Mouse (Mus musculus) ovary, adult 18-20 months (tissue): ENCODE data around the gene Ccdc189.
A peak's percentile ranks its signal among the peaks of the same experiment; 100 is the strongest.

ENCODE experiments used
- DNase-seq: peaks from one replicate; pipeline ENCODE4 v3.0.0; 2022; ENCODE audit warnings: low spot score, mixed read lengths

The Ccdc189 gene

DNA sequence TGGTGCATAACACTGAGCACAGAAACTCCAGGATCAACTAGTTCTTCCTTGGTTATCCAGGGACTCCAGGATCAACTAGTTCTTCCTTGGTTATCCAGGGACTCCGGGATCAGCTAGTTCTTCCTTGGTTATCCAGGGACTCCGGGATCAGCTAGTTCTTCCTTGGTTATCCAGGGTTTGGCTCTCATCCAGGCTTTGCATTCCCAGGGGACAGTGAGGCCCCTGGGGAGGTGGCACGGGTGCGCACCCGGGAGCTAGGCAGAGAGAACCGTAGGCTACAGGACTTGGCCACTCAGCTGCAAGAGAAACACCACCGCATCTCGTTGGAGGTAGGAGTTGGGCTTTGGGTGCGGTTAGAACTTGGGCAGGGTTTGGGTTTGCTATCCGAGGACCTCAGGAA, 2.7 kb upstream of the Ccdc189 start:
- DNase-seq = no peak

GRCm38 (mm10) chr7:127589637-127590036, 1.2 kb upstream of the Ccdc189 start:
- no peak for DNase-seq

- no peak for DNase-seq
Measured at GRCm38 (mm10) chr7:127588901-127589300, 506 bp upstream of the Ccdc189 start.

- no peak for DNase-seq
Measured at GRCm38 (mm10) chr7:127587196-127587595, 1.2 kb downstream of the Ccdc189 start.

DNA sequence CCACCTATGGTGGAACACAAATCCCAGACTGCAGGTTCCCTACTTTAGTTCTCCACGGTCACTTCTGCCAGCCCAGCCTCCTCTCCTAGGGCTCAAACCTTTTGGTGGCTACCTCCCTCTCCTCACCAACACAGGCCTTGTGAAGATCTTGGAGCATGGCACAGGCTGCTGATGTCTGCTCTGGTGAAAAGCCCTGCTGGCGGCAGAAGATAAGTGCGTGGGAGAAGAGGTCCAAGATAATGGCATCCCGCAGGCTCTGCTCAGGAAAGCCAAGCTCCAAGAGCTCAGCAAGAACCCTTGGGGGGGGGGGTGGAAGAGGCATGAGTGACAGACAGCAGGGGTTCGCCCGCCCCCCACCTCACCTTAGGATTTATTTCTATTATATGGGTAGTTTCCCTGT, 2.2 kb downstream of the Ccdc189 start:
- no peak for DNase-seq

- no peak for DNase-seq
Measured at GRCm38 (mm10) chr7:127585031-127585430, 3.4 kb downstream of the Ccdc189 start.

DNA sequence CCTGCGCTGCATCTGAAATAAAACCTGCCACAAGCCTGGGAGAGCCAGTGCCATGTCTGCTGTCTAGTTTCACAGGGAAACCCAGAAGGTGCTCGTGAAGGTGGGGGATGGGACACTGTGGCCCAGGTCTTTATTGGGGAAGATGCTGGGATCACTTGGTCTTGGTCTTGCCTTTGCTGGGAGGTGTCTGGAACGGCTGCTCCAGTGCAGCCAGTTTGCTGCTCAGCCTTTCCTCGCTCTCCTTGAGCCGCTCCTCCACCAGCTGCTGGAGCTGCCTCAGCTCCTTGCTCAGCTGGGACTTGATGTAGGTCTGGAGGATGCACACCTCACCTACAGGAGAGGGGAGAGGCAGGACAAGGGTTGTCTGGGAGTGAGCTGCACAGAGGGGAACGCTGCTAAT, 5.1 kb downstream of the Ccdc189 start:
- DNase-seq = no peak

DNA sequence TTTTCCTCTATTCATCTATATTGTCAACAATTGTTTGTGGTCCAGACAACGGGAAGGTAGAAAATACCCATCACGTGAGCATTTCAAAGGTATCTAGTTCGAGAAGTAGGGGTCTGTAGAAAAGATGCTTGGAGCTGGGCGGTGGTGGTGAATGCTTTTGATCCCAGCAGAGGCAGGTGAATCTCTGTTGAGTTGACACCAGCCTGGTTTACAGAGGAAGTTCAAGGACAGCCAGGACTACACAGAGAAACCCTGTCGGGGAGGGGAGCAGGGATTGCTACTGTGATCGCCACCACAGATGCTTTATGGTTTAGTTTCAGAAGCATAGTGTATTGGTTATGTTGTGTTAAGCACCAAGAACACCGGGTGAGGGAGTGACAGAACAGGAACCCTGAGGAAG, 14.3 kb downstream of the Ccdc189 start:
- no peak for DNase-seq

- DNase-seq = no peak
Measured at GRCm38 (mm10) chr7:127573503-127574008, 14.8 kb downstream of the Ccdc189 start.

GRCm38 (mm10) chr7:127572895-127573471, 15.4 kb downstream of the Ccdc189 start, which contains the start of gene Phkg2:
Phkg2 (plus strand) TSS chr7:127573340.
- DNase-seq = peak; percentile 93

DNA sequence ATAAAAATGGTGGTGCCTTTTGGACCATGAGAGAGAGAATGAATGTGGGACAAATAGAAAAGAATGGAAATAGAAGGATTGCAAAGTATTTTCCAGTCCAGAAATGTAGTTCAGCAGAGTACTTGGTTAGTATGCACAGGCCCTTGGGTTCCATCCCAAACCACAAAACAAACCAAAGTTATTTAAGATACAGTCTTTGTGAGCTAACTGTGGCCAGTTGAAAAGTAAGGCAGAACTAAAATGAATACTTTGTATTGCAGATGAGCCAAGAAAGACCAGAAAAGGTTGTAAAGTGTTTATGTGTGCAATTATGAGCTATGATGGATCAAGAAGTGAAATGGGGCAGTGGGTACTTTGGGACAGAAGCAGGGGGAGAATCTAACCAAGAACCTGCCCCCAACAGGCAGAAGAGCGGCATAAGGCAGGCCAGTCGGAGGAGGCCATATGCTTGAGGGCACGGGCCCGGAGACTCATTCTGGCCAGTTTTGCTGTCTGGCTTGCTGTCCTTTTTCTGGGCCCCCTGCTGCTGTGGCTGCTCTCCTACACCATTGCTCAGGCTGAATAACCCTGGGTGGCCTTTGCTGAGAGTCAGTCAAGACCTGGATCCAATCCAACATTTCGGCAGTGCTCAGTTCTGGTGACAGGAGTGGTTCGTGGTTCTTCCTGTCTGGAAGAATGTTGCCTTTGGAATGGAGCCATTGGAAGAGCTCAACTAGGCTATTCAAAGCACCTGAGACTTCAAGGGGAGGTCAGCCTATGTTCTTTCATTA, 23.8 kb downstream of the Ccdc189 start:
- DNase-seq = no peak

DNA sequence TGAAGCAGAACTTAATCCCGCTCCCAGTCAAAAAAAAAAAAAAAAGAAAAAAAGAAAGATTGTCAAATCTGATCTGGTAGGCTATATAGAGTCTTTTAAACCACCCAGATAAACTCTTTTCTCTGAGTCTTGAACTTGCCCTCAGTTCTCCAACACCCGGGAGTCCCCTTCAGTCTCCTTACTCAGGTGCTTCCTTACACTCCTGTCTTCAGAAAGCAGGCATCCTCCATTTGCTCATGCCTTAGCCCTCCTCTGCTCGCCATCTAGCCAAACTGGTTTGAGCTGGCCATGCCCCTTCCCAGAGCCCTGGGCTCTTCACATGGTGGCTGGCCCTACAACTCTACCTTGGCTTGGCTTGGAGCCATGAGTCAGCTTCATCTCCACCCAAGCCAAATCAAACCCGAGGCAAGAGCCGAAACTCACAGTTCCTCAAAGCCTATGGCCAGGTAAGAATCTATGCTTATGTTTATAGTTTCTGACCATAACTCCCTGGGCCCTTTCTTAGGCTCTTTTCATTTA, 27.0 kb downstream of the Ccdc189 start, which contains the start of gene Tmem265:
Gene Tmem265 (plus strand): TSS at position 51 of the 519 bp plus-strand sequence.
- no peak for DNase-seq

GRCm38 (mm10) chr7:127560580-127560979, 27.8 kb downstream of the Ccdc189 start:
- DNase-seq = no peak

DNA sequence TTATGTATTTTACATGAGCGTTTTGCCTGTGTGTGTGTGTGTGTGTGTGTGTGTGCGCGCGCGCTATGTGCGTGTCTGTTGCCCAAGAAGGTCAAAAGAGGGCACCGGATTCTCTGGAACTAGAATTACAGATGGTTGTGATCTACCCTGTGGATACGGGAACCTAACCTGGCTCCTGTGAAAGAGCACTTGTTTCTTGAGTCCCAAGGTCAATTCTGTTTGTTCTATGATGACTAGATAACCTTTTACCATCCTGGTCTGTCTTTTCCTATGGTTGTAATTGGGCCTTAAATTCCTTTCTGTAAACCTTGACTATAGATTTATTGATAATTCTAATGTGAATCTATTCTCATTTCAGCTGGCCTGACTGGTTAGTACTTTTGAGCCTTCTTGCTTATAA, 36.8 kb downstream of the Ccdc189 start:
- DNase-seq = no peak

DNA sequence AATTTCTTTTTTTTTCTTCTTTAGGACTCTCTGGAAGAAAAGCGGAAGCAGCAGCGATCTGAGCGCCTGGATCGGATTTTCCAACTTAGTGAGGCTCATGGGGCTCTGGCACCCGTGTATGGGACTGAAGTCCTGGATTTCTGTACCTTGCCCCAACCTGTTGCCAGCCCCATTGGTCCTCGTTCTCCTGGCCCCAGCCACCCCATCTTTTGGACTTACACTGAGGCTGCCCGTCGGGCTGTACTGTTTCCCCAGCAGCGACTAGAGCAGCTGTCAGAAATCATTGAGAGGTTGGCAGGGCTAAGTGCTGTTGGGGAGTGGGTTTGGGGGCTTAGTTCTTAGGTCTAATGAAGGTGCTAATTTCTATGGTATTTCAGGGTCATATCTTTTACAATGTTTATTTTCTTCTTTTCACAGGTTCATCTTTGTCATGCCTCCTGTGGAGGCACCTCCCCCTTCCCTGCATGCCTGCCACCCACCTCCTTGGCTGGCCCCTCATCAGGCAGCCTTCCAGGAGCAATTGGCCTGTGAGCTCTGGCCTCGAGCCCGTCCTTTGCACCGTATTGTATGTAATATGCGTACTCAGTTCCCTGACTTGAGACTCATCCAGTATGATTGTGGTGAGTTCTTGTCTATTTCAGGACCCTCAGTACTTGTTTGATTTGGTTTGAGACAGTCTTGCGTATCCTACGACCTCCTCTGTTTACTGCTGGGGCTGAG, 39.1 kb downstream of the Ccdc189 start:
- no peak for DNase-seq

- no peak for DNase-seq
Measured at GRCm38 (mm10) chr7:127541671-127542070, 46.7 kb downstream of the Ccdc189 start.
